Mouse (Mus musculus) hindbrain, embryonic 14.5 days (tissue): ENCODE measurements around the gene Hpdl. TPM values are rescaled to one million over a fixed set of nuclear protein-coding genes. Genes with fewer than 3 reads are reported as not detected.

Source experiments
- ATAC-seq: fragments of 200-750 bp; cut with Nextera tagmentation; 2 replicates; pipeline ENCODE4 v1.8.0; 2017; ENCODE audit warnings: moderate number of reproducible peaks, mild to moderate bottlenecking, moderate TSS enrichment, moderate library complexity; ENCODE audit not compliant: low FRiP score
- DNase-seq: peaks from one replicate; pipeline ENCODE4 v3.0.0-alpha.2; 2015; ENCODE audit warnings: low spot score
- H3K27ac ChIP-seq: fragments of 300-500 bp; sonication (generic); 2 replicates; pipeline ENCODE4 v1.5.1; 2014; ENCODE audit warnings: mild to moderate bottlenecking, moderate library complexity
- H3K27me3 ChIP-seq: fragments of 300-500 bp; sonication (generic); 2 replicates; pipeline ENCODE4 v1.6.1; 2014; ENCODE audit warnings: mild to moderate bottlenecking, low read length, mixed read lengths; ENCODE audit not compliant: control insufficient read depth, insufficient read depth
- H3K36me3 ChIP-seq: fragments of 300-500 bp; sonication (generic); replicated peaks from 2 replicates; pipeline ENCODE4 v1.6.1; 2014; ENCODE audit not compliant: control insufficient read depth, insufficient read depth
- H3K4me1 ChIP-seq: fragments of 300-500 bp; sonication (generic); replicated peaks from 2 replicates; pipeline ENCODE4 v1.6.1; 2014; ENCODE audit warnings: antibody characterized with exemption, low read length, mixed read lengths; ENCODE audit not compliant: control insufficient read depth, insufficient read depth
- H3K4me2 ChIP-seq: fragments of 300-500 bp; sonication (generic); replicated peaks from 2 replicates; pipeline ENCODE4 v1.6.1; 2014; ENCODE audit warnings: mild to moderate bottlenecking, moderate library complexity
- H3K4me3 ChIP-seq: fragments of 300-500 bp; sonication (generic); replicated peaks from 2 replicates; pipeline ENCODE4 v1.5.1; 2014; ENCODE audit warnings: mild to moderate bottlenecking, low read length
- H3K9ac ChIP-seq: fragments of 300-500 bp; sonication (generic); 2 replicates; pipeline ENCODE4 v1.6.1; 2014
- H3K9me3 ChIP-seq: fragments of 300-500 bp; sonication (generic); 2 replicates; pipeline ENCODE4 v1.6.1; 2016; ENCODE audit warnings: low read length; ENCODE audit not compliant: control insufficient read depth
- WGBS: fragments of 180-500 bp; shearing (Covaris S2); extraction: QIAGEN DNeasy Blood & Tissue Kit; methylation state at CpG from one replicate; pipeline ENCODE4 v1.1.7; 2014; 5-methylcytosine and 5-hydroxymethylcytosine counted together
- polyA plus RNA-seq: library from polyadenylated mRNA; unstranded; fragments of >200 nt; fragmentation: Nextera tagmentation; extraction: Ambion mirVana; gene quantifications from 2 replicates; pipeline ENCODE4 v1.2.1, GENCODE M21; 2014

The Hpdl gene
- polyA plus RNA-seq, 1 experiment from 2014 or later, result 1.8 TPM

DNA sequence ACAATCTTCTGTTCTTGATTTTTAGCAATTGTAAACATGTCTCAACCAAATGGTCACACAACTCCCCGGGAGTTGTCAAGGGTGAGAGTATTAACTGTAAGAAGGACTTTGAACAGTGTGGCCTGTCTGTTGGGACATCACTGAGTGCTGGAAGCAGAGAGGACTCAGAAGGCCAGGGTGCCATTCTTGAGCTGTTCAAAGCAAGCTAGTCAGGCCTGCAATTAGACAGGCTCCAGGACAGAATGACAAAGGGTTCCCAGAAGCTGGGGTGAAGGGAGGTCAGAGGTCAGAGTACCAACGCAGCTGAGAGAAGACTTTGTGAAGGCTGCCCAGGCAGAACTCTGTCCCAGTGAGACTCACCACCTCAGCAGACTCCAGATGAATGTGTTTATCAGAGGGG is 17.5 kb upstream of the Hpdl start:
- Histone ChIP-seq H3K36me3 (no peaks in the 10 kb centered on the region), H3K9ac (no peak overlapping the region), H3K4me1 (no peaks in the 10 kb centered on the region), H3K9me3 (no peaks in the 10 kb centered on the region), H3K4me3 (no peak overlapping the region), H3K27ac (no peak overlapping the region), H3K27me3 (no peaks in the 10 kb centered on the region), H3K4me2 (no peak overlapping the region)
- WGBS, result 18% methylated on average over 2 of the region's 2 CpGs
- DNase-seq, result no peak
- ATAC-seq, result no peak

DNA sequence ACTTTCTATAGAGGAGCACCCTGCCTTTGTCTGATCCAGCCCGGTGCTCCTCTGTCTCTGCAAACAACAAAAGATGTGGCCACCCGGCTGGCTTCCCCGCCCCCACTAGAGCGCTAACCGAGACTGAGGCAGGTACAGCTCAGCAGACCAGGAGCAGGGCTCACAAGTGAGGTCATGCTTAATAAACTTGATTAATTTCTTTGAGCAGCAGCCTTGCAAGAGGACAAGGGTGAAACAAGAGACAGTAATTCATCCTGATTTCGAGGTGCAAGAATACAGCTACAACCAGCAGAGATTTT is 8.5 kb upstream of the Hpdl start:
- 8% methylated on average over 6 of the region's 6 CpGs for WGBS
- Histone ChIP-seq H3K9ac (peak overlapping the region; percentile 53), H3K4me1 (peaks cover 14% of the 10 kb centered on the region), H3K27ac (peak overlapping the region; percentile 67), H3K27me3 (no peaks in the 10 kb centered on the region), H3K4me2 (no peak overlapping the region), H3K36me3 (no peaks in the 10 kb centered on the region), H3K4me3 (no peak overlapping the region), H3K9me3 (no peaks in the 10 kb centered on the region)
- peak; percentile 45 for DNase-seq
- 0 out of 2 replicates have a peak, but pooled peaks have one; percentile 56 for ATAC-seq

DNA sequence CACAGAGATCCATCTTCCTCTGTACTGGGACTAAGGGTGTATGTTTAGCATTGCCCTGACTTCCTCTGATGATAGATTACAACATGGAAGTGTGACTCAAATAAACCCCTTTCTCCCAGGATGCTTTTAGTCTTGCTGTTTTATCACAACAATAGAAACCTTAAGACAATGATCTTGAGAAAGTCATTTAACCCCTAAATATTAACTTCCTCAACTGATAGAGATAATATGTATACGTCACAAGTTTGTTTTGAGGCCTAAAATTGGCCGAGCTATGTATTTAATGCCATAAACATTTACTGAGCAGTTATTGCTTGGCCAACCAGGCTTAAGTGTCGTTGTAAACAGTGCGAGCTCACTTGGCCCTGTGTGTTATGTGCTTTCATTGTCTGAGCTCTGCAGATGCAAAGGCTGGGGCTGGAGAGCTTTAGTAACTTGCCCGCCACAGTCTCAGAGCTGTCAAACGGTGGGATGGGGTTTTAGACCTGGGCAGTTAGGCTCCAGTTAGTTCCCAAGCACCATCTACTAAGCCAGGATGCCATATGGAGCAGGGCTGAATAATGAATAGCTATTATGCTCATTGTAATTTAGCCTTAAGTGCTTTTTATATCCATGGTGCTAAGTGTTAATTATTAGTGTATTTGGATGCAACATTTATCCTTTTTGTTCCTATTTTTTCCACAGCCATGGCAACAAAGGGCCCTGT is 8.0 kb upstream of the Hpdl start:
- peak overlapping the region; percentile 67 for H3K27ac ChIP-seq
- no peak for DNase-seq

DNA sequence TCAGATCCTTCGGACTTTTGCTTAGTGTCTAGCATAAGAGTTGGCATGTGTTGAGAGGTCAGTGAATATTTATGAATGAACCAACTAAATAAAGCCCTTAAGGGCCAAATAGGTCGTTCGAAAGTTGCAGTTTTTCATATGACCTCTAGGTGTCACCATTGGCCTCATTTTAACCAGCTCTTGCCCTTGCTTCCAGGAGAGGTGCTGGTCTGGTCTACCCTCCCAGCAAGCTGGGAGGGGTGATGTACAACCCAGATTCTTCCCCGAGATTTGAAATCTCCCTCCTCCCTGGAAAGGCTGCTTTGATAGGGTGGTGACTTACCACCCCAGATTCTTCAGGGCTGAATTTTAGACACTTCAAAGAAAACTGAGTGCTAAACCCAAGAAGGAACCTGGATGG is 6.3 kb upstream of the Hpdl start:
- Histone ChIP-seq H3K27me3 (no peaks in the 10 kb centered on the region), H3K4me1 (peaks cover 15% of the 10 kb centered on the region), H3K27ac (no peak overlapping the region), H3K4me3 (no peak overlapping the region), H3K9me3 (no peaks in the 10 kb centered on the region), H3K36me3 (no peaks in the 10 kb centered on the region), H3K9ac (peak overlapping the region; percentile 12; the same call in 1 of the 2 replicates), H3K4me2 (no peak overlapping the region)
- DNase-seq (peak; percentile 88), ATAC-seq (no peak)
- WGBS, result under 1% methylated on average over 4 of the region's 4 CpGs

More for the DNA sequence above, 8.0 kb upstream of the Hpdl start:
- Histone ChIP-seq H3K4me2 (no peak overlapping the region), H3K36me3 (no peaks in the 10 kb centered on the region), H3K9ac (peak overlapping the region; percentile 53), H3K4me3 (no peak overlapping the region), H3K27me3 (no peaks in the 10 kb centered on the region), H3K4me1 (peaks cover 15% of the 10 kb centered on the region), H3K9me3 (no peaks in the 10 kb centered on the region)
- 33% methylated on average over 6 of the region's 6 CpGs for WGBS
- ATAC-seq, result no peak

DNA sequence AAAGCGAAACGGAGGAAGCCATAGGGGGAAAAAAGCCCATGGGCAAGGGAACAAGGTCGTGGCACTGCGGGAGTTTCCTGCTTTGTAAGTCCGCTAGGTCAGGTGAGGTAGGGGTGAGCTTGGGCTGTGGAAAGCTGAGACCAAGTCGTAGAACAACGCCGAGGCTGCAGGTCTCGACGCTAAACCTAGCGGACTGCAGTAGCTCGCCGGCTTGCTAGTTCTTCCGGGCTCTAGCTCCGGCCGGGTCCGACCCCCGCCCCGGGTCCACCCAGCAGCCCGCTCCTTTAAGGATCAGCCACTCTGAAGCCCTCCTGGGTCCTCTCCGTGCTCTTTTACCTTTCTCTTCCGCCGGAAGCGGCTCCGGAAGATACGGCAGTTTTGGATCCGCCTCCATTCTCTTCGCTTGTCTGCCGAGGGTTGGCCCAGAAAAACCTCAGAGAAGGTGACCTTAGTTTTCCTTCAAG is 3.1 kb upstream of the Hpdl start:
- H3K27me3 ChIP-seq, result peaks cover 20% of the 10 kb centered on the region
- peak; percentile 74 for DNase-seq
- WGBS, result 1% methylated on average over 29 of the region's 29 CpGs

DNA sequence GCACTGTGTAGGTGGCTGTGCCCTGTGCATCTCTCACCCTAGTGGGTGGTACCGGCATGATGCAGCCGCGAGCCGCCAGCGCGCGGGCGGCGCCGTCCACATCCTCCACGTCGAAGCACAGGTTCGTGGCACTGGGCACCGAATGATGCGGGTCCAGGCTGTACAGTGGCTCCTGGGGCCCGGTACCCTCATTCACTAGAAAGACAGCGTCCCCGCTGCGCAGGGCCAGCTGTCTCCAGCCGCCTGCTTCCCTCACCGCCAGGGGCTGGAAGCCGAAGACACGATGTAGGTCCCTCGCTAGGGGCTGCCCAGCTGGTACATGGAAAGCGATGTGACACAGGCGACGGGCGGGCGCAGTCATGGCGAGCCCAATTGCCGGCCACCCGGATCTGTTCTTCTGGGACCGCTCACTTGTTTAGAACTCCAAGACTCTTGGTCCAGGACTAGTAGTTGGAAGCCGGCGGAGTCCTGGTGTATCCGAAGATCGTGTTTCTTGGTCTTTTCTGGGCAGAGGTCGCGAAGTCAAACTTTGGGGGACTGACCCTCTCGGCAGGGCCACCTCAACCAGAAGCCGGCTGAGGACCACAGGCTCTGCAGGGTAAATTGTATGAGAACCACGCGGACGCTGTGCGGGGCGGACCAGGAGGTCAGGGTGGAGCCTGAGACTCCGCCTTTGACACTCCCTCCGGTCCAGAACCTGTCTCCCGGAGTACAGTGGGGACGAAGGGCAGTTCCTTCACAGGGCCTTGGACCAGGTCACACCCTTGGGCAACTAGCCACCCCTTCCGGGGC is 409 bp downstream of the Hpdl start:
- Histone ChIP-seq H3K4me2 (peak overlapping the region; percentile 87), H3K4me1 (peaks cover 13% of the 10 kb centered on the region), H3K27ac (no peak overlapping the region), H3K9me3 (no peaks in the 10 kb centered on the region), H3K4me3 (peak overlapping the region; percentile 37), H3K9ac (peak overlapping the region; percentile 59), H3K27me3 (peaks cover 24% of the 10 kb centered on the region), H3K36me3 (0 out of 2 replicates have a peak, but pooled peaks cover 4% of the 10 kb centered on the region)
- ATAC-seq (peak; percentile 64), DNase-seq (peak; percentile 45)
- under 1% methylated on average over 51 of the region's 51 CpGs for WGBS

More for the DNA sequence above, 3.1 kb upstream of the Hpdl start:
- Histone ChIP-seq H3K4me3 (peak overlapping the region; percentile 51), H3K36me3 (no peaks in the 10 kb centered on the region), H3K4me2 (peak overlapping the region; percentile 72), H3K9me3 (no peaks in the 10 kb centered on the region), H3K27ac (peak overlapping the region; percentile 61), H3K9ac (peak overlapping the region; percentile 75), H3K4me1 (peaks cover 14% of the 10 kb centered on the region)
- ATAC-seq, result peak; percentile 56

DNA sequence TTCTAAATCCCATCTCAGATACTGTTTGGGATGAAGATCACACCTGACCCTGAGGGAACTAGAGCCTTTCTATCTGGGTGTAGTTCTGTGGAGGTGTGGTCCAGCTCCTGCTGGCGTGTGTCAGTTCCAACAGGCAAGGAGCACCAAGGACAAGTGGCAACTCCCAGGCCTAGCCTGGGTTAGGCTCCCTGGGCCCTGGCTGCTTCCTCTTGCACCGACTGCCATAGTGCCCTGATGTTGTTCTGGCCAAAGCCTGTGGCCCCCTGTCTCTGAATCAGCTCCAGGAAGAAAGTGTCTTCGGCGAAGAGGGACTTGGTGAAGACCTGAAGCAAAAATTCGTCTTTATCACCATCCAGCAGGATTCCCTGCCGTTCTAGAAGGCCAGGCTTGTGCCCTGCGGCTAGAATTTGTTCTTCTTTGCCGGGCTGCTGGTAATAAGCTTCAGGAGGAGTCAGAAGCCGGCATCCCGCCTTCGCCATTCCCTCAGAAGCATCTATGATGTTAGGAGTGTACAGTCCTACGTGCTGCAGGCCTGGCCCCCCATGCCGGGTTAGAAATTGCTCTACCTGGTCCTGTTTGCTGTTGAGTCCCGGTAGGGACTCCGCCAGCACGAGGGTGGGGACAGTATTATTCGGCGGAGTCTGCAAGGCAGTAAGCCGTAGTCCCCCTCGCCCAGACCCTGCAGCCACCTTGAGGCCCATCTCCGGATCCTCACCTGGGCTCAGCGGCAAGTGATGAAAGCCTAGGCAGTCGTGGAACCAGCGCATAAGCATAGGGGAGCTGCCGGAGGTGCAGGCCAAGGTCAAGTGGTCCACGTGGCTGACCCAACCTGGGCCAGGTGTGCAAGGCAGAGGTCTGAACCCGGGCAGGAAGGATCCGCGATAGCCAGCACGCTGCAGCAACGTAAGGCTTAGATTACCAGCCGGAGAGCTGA is 1.3 kb downstream of the Hpdl start:
- DNase-seq (no peak), ATAC-seq (no peak)
- H3K4me2 ChIP-seq, result peak overlapping the region; percentile 87
- no peaks in the 10 kb centered on the region for H3K9me3 ChIP-seq
- peaks cover 10% of the 10 kb centered on the region for H3K4me1 ChIP-seq
- WGBS, result 24% methylated on average over 32 of the region's 32 CpGs
- peak overlapping the region; percentile 59 for H3K9ac ChIP-seq
- H3K27me3 ChIP-seq, result peaks cover 24% of the 10 kb centered on the region
- peak overlapping the region; percentile 37 for H3K4me3 ChIP-seq
- 0 out of 2 replicates have a peak, but pooled peaks cover 4% of the 10 kb centered on the region for H3K36me3 ChIP-seq
- no peak overlapping the region for H3K27ac ChIP-seq

DNA sequence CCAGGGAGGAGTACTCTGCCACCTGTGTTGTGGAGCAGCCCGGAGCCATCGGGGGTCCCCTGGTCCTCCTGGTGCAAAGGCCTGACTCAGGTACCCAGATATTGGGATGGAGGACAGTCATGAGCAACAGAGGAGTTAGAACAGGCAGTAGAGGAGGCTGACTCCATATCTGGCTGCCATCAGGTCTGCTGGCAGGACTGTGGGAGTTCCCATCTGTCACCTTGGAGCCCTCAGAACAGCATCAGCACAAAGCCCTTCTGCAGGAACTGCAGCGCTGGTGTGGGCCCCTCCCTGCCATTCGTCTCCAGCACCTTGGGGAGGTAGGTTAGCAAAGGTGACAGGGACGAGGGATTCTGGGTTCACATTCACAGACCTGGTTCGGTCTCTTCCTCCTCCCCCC is 4.0 kb downstream of the Hpdl start:
- ATAC-seq (no peak), DNase-seq (no peak)
- H3K27ac ChIP-seq, result no peak overlapping the region
- WGBS, result 90% methylated on average over 6 of the region's 6 CpGs
- peaks cover 23% of the 10 kb centered on the region for H3K27me3 ChIP-seq
- no peak overlapping the region for H3K4me2 ChIP-seq
- peaks cover 8% of the 10 kb centered on the region; the same call in 1 of the 2 replicates for H3K4me1 ChIP-seq
- no peak overlapping the region for H3K4me3 ChIP-seq
- H3K9me3 ChIP-seq, result no peaks in the 10 kb centered on the region
- 0 out of 2 replicates have a peak, but pooled peaks cover 4% of the 10 kb centered on the region for H3K36me3 ChIP-seq
- H3K9ac ChIP-seq, result no peak overlapping the region
